Mouse (Mus musculus) megakaryocyte, adult 5-6 weeks (primary cell): ENCODE measurements around the gene Tnfrsf25. TPM values are rescaled to one million over a fixed set of nuclear protein-coding genes. Genes with fewer than 3 reads are reported as not detected.

Source experiments
- ATAC-seq: 2 replicates; pipeline ENCODE4 v1.8.0; 2016; ENCODE audit warnings: mild to moderate bottlenecking, inconsistent platforms; ENCODE audit not compliant: poor library complexity, severe bottlenecking
- total RNA-seq, 2 experiments: library from RNA; stranded (forward) in 1 of 2; stranded (reverse) in 1 of 2; fragments of 153-499, 151-499 nt in 1 of 2; fragments of 221-1000, 200-1000 nt in 1 of 2; gene quantifications; 2 replicates each; pipeline versions ENCODE4 v1.2.3 to v1.2.4; 2015 to 2017

Gene Tnfrsf25
- total RNA-seq, 2 experiments from 2014 or later: 0.13 to 0.18 TPM

GRCm38 (mm10) chr4:152136876-152137250, 21.1 kb downstream of the Tnfrsf25 start:
- ATAC-seq: no peak

GRCm38 (mm10) chr4:152138497-152139260, 22.9 kb downstream of the Tnfrsf25 start:
- ATAC-seq: peak; percentile 86

GRCm38 (mm10) chr4:152140441-152140840, 24.7 kb downstream of the Tnfrsf25 start:
- peak; percentile 61 for ATAC-seq

GRCm38 (mm10) chr4:152141521-152142135, 25.9 kb downstream of the Tnfrsf25 start:
- no peak for ATAC-seq

GRCm38 (mm10) chr4:152143632-152144031, 27.9 kb downstream of the Tnfrsf25 start:
- no peak for ATAC-seq

GRCm38 (mm10) chr4:152145473-152145872, 29.7 kb downstream of the Tnfrsf25 start:
- no peak for ATAC-seq

- ATAC-seq: no peak
Observed at GRCm38 (mm10) chr4:152146033-152146827, 30.5 kb downstream of the Tnfrsf25 start.

- ATAC-seq: no peak
Observed at GRCm38 (mm10) chr4:152150546-152150945, 34.8 kb downstream of the Tnfrsf25 start.

GRCm38 (mm10) chr4:152151451-152151965, 35.8 kb downstream of the Tnfrsf25 start:
- no peak for ATAC-seq

- peak; percentile 28 for ATAC-seq
Observed at GRCm38 (mm10) chr4:152151966-152152544, 36.3 kb downstream of the Tnfrsf25 start, which contains the start of gene Espn. TSS of gene Espn (minus strand) at chr4:152152371.

GRCm38 (mm10) chr4:152153771-152154177, 38.0 kb downstream of the Tnfrsf25 start:
- peak; percentile 81 for ATAC-seq

- no peak for ATAC-seq
Observed at GRCm38 (mm10) chr4:152155019-152155418, 39.3 kb downstream of the Tnfrsf25 start.

- ATAC-seq: 0 out of 2 replicates have a peak, but pooled peaks have one; percentile 25
Observed at GRCm38 (mm10) chr4:152157779-152158584, 42.2 kb downstream of the Tnfrsf25 start.

GRCm38 (mm10) chr4:152158585-152159284, 43.0 kb downstream of the Tnfrsf25 start, which contains the start of gene Hes2:
TSS of gene Hes2 (plus strand) at chr4:152158867.
- ATAC-seq: no peak

- peak; percentile 14; the same call in 1 of the 2 replicates for ATAC-seq
Observed at GRCm38 (mm10) chr4:152159285-152159678, 43.5 kb downstream of the Tnfrsf25 start.

GRCm38 (mm10) chr4:152160748-152161147, 45.0 kb downstream of the Tnfrsf25 start:
- no peak for ATAC-seq

GRCm38 (mm10) chr4:152161601-152162000, 45.9 kb downstream of the Tnfrsf25 start:
- no peak for ATAC-seq

GRCm38 (mm10) chr4:152162748-152163147, 47.0 kb downstream of the Tnfrsf25 start:
- no peak for ATAC-seq
